Mouse (Mus musculus) bone marrow, adult 2 months (tissue): ENCODE data around the gene Poc1a. TPM values are rescaled to one million over a fixed set of nuclear protein-coding genes. Genes with fewer than 3 reads are reported as not detected.

Source experiments
- H3K27ac ChIP-seq: fragments of 200-500 bp; 2 replicates; pipeline ENCODE4 v1.5.1; 2012; ENCODE audit warnings: low read depth, mild to moderate bottlenecking, control low read depth, inconsistent platforms, low read length; ENCODE audit not compliant: control insufficient read depth, poor library complexity, insufficient read depth
- H3K4me1 ChIP-seq: fragments of 200-500 bp; 2 replicates; pipeline ENCODE4 v1.6.1; 2011; ENCODE audit warnings: low read length; ENCODE audit not compliant: control insufficient read depth, insufficient read depth
- H3K4me3 ChIP-seq: fragments of 200-500 bp; replicated peaks from 2 replicates; pipeline ENCODE3; 2011; ENCODE audit warnings: mild to moderate bottlenecking, low read depth, low read length, control low read depth; ENCODE audit not compliant: control insufficient read depth
- CTCF ChIP-seq: fragments of 200-500 bp; IDR thresholded peaks from 2 replicates; pipeline ENCODE4 v1.5.1; 2011; ENCODE audit warnings: low read length, control low read depth; ENCODE audit not compliant: control insufficient read depth, insufficient read depth
- POLR2A ChIP-seq: fragments of 200-500 bp; IDR thresholded peaks from 2 replicates; pipeline ENCODE4 v1.6.1; 2011; ENCODE audit warnings: low read depth, mild to moderate bottlenecking, control low read depth, low read length, borderline replicate concordance; ENCODE audit not compliant: control insufficient read depth
- WGBS: fragments of 180-500 bp; shearing (Covaris S2); methylation state at CpG from one replicate; pipeline ENCODE4 v1.1.7; 2018; 5-methylcytosine and 5-hydroxymethylcytosine counted together
- polyA plus RNA-seq: library from polyadenylated mRNA; stranded (reverse); fragments of >200 nt; gene quantifications from 2 replicates; pipeline ENCODE4 v1.2.4, GENCODE M21; 2011; ENCODE audit warnings: low replicate concordance; ENCODE audit not compliant: missing spikeins, insufficient read depth, insufficient read length

Poc1a gene
- polyA plus RNA-seq, 1 experiment, result 46.9 TPM

- Histone ChIP-seq H3K4me3 (peak overlapping the region; percentile 88), H3K27ac (peak overlapping the region; percentile 66), H3K4me1 (peaks cover 2% of the 10 kb centered on the region; the same call in 1 of the 2 replicates)
- TF ChIP-seq CTCF (peak; percentile 76), POLR2A (no peak)
- under 1% methylated on average over 14 of the region's 14 CpGs for WGBS
Measured at GRCm38 (mm10) chr9:106280386-106280785, 475 bp upstream of the Poc1a start.

- 84% methylated on average over 3 of the region's 3 CpGs for WGBS
- peaks cover 2% of the 10 kb centered on the region; the same call in 1 of the 2 replicates for H3K4me1 ChIP-seq
- H3K4me3 ChIP-seq, result peak overlapping the region; percentile 48
- H3K27ac ChIP-seq, result no peak overlapping the region
- no peak for TF ChIP-seq CTCF
- no peak for TF ChIP-seq POLR2A
Measured at GRCm38 (mm10) chr9:106282024-106282423, 1.2 kb downstream of the Poc1a start.

GRCm38 (mm10) chr9:106287165-106287564 lies 6.3 kb downstream of the Poc1a start:
- 75% methylated on average over 4 of the region's 4 CpGs for WGBS
- no peak overlapping the region for H3K4me3 ChIP-seq
- no peak overlapping the region for H3K27ac ChIP-seq
- TF ChIP-seq POLR2A, result no peak
- no peak for TF ChIP-seq CTCF
- H3K4me1 ChIP-seq, result no peaks in the 10 kb centered on the region

GRCm38 (mm10) chr9:106288864-106289263 lies 8.0 kb downstream of the Poc1a start:
- no peaks in the 10 kb centered on the region for H3K4me1 ChIP-seq
- 34% methylated on average over 3 of the region's 3 CpGs for WGBS
- no peak overlapping the region for H3K27ac ChIP-seq
- no peak overlapping the region for H3K4me3 ChIP-seq
- TF ChIP-seq POLR2A (no peak), CTCF (peak; percentile 87)

GRCm38 (mm10) chr9:106289841-106290240 lies 9.0 kb downstream of the Poc1a start:
- Histone ChIP-seq H3K4me1 (no peaks in the 10 kb centered on the region), H3K4me3 (no peak overlapping the region), H3K27ac (no peak overlapping the region)
- TF ChIP-seq CTCF (no peak), POLR2A (no peak)
- 87% methylated on average over 8 of the region's 8 CpGs for WGBS

GRCm38 (mm10) chr9:106290636-106291122 lies 9.8 kb downstream of the Poc1a start:
- Histone ChIP-seq H3K4me3 (no peak overlapping the region), H3K27ac (no peak overlapping the region), H3K4me1 (no peaks in the 10 kb centered on the region)
- no peak for TF ChIP-seq CTCF
- TF ChIP-seq POLR2A, result no peak
- 87% methylated on average over 17 of the region's 17 CpGs for WGBS

- H3K4me1 ChIP-seq, result no peaks in the 10 kb centered on the region
- H3K4me3 ChIP-seq, result no peak overlapping the region
- 90% methylated on average over 14 of the region's 14 CpGs for WGBS
- no peak overlapping the region for H3K27ac ChIP-seq
- TF ChIP-seq CTCF (no peak), POLR2A (no peak)
Measured at GRCm38 (mm10) chr9:106293569-106294156, 12.8 kb downstream of the Poc1a start.

- 72% methylated on average over 6 of the region's 6 CpGs for WGBS
- Histone ChIP-seq H3K4me1 (no peaks in the 10 kb centered on the region), H3K27ac (no peak overlapping the region)
Measured at GRCm38 (mm10) chr9:106296637-106297174, 15.8 kb downstream of the Poc1a start.

GRCm38 (mm10) chr9:106300176-106300803 lies 19.4 kb downstream of the Poc1a start:
- TF ChIP-seq CTCF, result no peak
- TF ChIP-seq POLR2A, result no peak
- no peak overlapping the region for H3K27ac ChIP-seq
- 89% methylated on average over 20 of the region's 20 CpGs for WGBS
- no peak overlapping the region for H3K4me3 ChIP-seq
- H3K4me1 ChIP-seq, result no peaks in the 10 kb centered on the region

More at GRCm38 (mm10) chr9:106296637-106297174, 15.8 kb downstream of the Poc1a start:
- no peak overlapping the region for H3K4me3 ChIP-seq
- TF ChIP-seq CTCF (no peak), POLR2A (no peak)
